Mouse (Mus musculus) kidney, postnatal 4 days (tissue): ENCODE data around the gene Gm5741.

Source experiments
- DNase-seq, 2 experiments: peaks; one replicate each; pipeline ENCODE4 v3.0.0; 2021; ENCODE audit warnings: mixed read lengths in 2 of 2

The Gm5741 gene

DNA sequence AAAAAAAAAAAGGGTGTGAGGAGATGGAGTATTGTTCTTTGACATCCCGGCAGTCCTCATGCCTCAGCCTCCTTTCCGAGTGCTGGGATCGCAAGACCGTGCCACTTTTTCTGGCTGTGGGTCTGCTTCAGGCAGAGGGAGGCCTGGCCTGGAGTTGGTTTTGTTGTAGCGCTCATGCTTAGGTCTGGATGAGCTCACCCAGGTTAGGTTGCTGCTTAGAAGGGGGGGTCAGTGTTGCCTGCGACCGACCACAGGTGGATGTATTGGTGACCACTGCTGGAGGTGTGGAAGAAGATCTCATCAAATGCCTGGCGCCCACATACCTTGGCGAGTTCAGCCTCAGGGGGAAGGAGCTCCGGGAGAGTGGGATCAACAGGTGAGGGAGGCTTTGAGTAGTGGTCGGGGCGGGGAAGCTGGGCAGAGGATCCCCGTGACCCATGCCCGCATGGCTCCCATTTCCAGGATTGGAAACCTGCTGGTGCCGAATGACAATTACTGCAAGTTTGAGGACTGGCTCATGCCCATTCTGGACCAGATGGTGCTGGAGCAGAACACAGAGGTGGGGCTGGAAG, 5.3 kb upstream of the Gm5741 start:
- no peak for DNase-seq

GRCm38 (mm10) chr8:85072364-85072929, 4.7 kb upstream of the Gm5741 start:
- peak in 1 of 2 experiments; percentile 34 for DNase-seq

DNA sequence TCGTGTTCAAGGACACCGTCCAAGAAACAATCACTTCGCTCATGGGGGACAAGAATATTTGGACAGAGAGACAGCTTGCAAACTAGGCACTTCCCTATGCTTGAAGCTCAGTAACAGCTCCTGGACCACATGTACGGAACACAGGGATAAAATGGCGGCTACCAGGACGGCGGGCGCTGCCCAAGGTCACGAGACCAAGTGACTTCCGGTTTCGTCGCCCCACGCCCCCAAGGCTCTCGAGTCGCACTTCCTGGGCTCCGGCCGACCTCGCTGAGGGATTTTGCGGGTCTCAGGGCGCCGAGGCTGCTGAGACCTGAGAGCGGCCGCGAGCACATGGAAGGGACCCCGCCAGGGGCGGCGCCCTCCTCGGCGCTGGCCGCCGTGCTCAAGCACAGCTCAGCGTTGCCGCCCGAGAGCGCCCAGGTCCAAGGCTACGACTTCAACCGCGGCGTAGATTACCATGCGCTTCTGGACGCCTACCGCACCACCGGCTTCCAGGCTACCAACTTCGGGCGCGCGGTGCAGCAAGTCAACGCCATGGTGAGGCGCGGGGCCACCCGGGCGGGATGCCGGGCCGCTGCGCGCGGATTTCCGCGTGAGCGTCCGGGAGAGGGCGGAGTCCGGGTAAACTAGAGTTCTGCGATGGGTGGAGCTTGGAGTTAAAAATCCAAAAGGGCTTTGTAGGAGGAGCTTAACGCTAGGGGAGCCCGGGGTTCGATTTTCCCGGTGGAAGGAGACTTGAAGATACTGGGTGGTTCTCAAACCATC, 3.9 kb upstream of the Gm5741 start, which contains the start of gene Dhps:
Dhps (plus strand) TSS at position 244 of the 768 bp plus-strand sequence.
- DNase-seq = peak; percentile 92 to 95

- peak in 1 of 2 experiments; percentile 32 for DNase-seq
Observed at GRCm38 (mm10) chr8:85071041-85071440, 3.3 kb upstream of the Gm5741 start.

- no peak for DNase-seq
Observed at GRCm38 (mm10) chr8:85067155-85067554, 627 bp downstream of the Gm5741 start.

GRCm38 (mm10) chr8:85065213-85065612, 2.6 kb downstream of the Gm5741 start:
- DNase-seq = peak; percentile 66 to 75

GRCm38 (mm10) chr8:85062603-85063002, 5.2 kb downstream of the Gm5741 start:
- no peak for DNase-seq

DNA sequence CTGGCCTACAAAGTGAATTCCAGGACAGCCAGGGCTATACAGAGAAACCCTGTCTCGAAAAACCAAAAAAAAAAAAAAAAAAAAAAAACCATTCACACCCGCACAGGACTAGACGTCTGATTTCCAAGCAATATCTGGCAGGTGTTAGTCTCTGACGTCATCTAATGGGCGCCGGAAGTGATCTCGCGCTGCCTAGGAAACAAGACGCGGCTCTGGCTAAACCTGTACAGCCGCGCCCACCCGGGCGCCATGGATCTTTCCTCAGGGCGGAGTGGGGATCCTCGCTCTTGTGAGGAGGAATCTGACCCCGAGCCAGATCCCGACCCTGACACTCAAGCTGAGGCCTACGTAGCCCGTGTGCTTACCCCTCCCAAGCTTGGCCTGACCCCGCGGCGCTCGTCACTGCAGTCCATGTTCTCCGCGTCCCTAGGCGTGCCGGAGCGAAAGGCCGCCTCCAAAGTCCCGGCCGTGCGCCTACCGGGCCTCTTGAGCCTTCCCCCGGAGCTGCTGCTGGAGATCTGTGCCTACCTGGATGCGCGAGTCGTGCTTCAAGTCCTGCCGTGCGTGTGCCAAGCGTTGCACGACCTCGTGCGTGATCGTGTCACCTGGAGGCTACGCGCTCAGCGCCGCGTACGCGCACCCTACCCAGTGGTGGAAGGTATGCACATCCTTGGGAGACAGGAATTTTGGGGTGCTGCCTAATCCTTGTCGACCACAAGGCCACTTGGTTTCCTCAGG, 7.7 kb downstream of the Gm5741 start, which contains the start of gene Fbxw9:
Fbxw9 (plus strand) TSS at position 177 of the 738 bp plus-strand sequence.
- peak; percentile 93 to 94 for DNase-seq

- no peak for DNase-seq
Observed at GRCm38 (mm10) chr8:85057367-85057766, 10.4 kb downstream of the Gm5741 start.

GRCm38 (mm10) chr8:85043619-85044018, 24.2 kb downstream of the Gm5741 start:
- DNase-seq = no peak

DNA sequence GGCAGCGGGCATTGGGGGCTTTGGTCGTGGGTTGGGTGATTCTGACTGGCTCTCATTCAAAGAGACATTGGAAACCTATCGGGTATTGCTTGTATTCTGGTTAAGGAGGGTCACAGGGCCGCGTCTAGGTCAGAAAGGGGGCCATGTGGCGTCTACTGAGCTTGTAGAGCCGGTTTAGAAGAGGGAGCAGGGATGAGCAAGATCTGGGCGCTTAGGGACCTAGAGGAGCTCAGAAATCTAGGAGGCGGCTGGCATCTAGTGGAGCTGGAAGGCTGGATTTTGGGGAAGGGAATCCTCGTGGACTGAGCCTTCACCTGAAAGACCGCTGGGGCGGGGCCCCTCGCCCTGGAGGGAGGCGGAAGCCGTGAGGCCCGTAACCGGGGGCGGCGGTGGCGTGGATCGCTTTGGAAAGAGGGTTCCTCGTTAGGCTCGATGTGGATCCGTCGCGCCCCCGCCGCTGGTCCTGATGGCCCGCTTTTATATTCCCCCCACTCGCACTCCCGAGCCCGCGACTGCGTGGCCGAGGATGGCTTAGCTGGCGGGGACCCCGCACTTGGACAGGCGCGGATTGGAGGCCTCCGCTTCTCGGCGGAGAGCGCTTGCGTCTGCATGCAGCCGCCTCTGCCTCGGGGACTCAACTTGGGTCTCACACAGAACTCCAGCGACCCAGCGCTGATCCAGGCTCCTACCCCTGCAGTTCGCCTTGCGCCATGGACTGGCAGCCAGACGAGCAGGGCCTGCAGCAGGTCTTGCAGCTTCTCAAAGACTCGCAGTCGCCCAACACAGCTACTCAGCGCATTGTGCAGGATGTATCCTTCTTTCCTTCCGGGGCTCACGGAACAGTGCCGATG, 29.9 kb downstream of the Gm5741 start:
- DNase-seq = peak; percentile 52 to 70

- DNase-seq = no peak
Observed at GRCm38 (mm10) chr8:85037366-85037680, 30.5 kb downstream of the Gm5741 start.

GRCm38 (mm10) chr8:85036718-85037365, 30.9 kb downstream of the Gm5741 start, which contains the start of gene Tnpo2:
Tnpo2 (plus strand) TSS chr8:85036915.
- DNase-seq = peak; percentile 90 to 95

- no peak for DNase-seq
Observed at GRCm38 (mm10) chr8:85036381-85036717, 31.4 kb downstream of the Gm5741 start.

GRCm38 (mm10) chr8:85035728-85036310, 32.0 kb downstream of the Gm5741 start:
- DNase-seq = peak; percentile 44 to 61

DNA sequence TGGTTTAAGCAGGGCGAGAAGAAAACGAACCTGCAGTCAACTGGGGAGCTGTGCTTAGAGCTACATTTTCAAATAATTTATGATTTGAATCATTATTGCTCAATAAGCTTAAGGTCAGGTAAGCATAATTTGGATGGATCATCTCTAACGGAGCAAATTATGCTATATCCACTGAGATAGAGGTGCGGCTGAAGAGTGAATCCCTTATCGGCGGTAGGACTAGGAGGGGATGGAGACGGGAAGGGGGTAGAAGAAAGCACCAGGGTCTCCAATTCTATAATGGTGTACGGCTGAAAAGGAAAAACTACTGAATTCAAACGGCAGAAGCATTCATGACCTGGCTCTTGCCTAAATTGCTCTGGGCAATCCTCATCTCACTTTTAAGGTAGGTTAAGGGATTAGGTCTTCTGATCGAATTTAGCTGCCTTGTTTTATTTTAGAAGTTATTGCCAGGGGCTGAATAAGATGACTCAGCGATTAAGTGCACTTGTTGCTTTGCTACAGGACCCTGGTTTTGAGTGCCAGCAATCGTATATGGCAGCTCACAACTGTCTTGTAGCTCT, 32.5 kb downstream of the Gm5741 start:
- no peak for DNase-seq

DNA sequence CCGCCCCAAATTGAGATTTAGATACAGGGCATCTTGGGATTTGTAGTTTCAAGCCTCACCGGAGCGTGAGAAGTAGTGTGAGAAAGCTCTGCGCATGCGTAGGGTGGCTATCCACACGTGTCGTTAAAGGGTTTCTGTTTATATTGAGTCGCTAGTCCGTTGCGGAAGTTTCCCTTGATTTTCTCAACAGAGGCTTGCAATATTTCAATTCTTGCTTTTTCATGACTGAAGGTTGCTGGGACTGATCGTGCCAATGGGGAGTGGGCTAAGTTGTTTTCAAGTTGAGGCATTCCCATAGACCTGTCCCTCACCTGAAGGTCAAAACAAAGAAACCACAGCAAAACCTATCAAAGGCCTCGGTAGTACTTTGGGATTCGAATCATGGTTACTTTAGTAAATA, 33.0 kb downstream of the Gm5741 start:
- peak; percentile 84 to 90 for DNase-seq

DNA sequence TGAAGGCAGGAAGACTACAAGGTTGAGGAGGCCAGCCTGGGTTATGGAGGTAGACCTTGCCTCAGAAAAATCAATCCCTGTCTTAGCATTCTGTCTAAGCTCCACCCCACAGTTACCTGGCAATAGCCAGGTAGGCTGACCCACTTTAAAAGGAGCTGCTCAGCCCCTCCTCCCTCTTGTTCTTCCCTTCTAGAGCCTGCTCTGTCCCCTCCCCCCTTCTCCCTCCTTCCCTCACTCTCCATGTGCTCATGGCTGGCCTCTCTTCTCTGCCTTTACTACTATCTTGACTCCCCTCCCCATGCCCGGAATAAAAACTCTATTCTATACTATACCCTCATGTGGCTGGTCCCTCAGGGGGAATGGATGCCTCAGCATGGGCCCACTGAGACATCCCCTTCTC, 33.9 kb downstream of the Gm5741 start:
- DNase-seq = peak in 1 of 2 experiments; percentile 14

DNA sequence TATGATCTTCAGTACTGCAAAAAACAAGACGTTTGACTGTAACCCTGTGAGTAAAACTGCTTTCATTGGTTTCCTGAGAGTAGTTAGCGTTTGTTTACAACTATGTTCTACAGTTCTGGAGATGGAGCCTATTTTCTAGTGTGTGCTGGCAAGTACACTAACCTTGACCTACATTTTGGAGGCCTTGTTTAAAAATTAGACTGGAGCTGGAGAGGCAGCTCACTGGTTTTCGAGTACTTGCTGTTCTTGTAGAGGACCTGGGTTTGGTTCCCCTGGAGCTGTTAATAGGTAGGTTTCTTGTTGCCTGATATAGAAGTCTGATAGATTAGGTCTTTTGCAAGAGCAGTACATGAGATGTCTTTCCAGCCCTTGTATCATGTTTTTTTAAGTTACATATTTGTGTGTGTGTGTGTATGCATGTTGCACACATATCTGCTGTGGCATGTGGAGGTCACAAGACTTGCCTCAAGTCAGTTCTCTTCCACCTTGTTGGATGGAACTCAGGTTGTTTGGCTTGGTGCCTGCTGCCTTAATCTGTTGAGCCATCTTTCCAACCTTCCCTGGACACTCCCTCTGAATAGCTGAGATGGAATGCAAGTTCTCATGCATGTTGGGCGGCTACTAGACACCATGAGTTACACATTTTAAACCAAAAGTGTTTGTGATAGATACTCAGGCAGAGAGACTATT, 35.0 kb downstream of the Gm5741 start:
- DNase-seq = peak in 1 of 2 experiments; percentile 21

GRCm38 (mm10) chr8:85029271-85029670, 38.5 kb downstream of the Gm5741 start:
- no peak for DNase-seq
